Mouse (Mus musculus): ENCODE measurements around the gene Smarcb1. TPM values are rescaled to one million over a fixed set of nuclear protein-coding genes. Genes with fewer than 3 reads are reported as not detected.

Smarcb1 gene
- total RNA-seq, 2 experiments from 2014 or later, result 83.3 to 83.6 TPM

DNA sequence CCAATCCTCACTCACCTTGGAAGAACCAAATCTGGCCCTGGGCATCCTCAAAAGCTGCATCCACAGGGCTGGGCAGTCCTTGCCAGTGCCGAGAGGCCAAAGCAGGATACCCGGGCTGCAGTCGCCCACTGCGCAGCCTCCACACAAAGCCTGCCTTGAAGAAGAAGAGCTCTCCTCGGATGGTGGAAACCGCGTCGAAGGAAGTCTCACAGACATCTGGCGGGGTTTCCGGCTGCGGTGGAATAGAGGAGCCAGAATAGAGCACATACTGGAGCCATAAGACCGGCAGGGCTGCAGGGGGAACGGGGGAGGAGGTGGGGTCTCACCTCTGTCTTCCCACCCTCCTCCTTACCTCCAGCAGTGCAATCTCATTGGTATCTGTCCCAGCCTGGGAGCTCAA lies 5.0 kb upstream of the Smarcb1 start:
- no peak for DNase-seq (ENCODE audit: low spot score in 2 of 2)
- H3K27ac ChIP-seq, result no peak overlapping the region
- no peak for TF ChIP-seq CTCF (conservative IDR thresholded peaks at IDR 0.05)
- no peak overlapping the region for H3K4me3 ChIP-seq

DNA sequence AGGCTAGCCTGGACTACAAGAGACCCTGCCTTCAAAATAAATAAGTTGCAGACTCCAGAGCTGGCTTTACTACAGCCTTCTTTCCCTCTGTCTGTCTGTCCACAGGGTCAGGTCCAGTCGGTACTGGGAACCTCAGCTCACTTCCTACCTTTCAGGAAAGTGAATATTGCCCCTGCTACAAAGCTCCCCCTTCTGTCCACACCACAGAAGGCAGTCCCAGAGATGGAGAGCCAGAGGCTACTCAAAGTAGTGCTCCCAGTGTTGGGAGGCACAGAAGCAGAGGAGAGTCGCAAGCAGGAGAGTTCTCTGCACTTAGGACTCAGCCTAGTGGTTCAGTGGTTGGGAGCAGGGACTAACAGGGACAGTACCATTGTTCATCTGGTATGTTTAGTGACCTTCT lies 2.9 kb upstream of the Smarcb1 start:
- peak; percentile 63 for TF ChIP-seq CTCF (conservative IDR thresholded peaks at IDR 0.05)
- H3K4me3 ChIP-seq, result no peak overlapping the region
- DNase-seq (ENCODE audit: low spot score in 2 of 2), result no peak
- H3K27ac ChIP-seq, result no peak overlapping the region

DNA sequence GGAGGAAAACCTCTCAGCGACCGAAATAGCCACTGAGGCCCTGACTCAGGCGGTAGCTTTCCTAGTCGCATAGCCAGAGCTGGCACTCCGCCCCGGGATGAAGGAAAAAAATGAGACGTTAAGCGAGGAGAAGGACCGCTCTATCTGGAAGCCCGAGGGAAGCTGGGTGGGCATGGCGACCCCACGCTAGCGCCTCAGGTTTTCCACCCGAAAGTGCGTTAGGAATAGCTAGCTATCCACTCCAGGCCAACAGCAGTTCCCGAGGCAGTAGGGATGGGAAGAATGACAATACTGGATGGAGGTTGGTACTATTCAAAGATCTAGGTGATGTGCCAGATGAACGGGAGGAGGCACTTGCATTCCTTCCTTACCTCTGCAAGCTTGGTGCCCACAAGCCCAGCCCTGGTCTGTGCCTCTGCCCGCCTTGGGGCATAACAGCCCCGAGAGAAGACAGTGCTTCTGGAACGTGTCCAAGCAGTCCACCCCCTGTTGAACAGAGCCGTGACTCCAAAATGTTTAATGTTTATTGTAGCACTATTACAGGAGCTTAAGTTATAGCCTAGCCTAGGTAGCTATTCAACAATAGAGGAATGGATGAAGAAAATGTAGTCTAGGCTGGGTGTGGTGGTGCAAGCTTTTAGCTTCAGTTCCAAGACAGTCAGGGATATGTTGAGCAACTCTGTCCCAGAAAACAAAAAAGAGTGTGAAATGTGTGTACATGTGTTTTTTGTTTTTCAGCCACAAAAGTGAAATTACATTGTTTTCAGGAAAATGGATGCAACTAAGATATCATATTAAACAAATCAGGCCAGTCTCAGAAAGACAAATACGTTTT lies 526 bp upstream of the Smarcb1 start:
- no peak for DNase-seq (ENCODE audit: low spot score in 2 of 2)
- TF ChIP-seq CTCF (conservative IDR thresholded peaks at IDR 0.05), result no peak
- peak overlapping the region; percentile 100 for H3K4me3 ChIP-seq
- H3K27ac ChIP-seq, result peak overlapping the region; percentile 97

DNA sequence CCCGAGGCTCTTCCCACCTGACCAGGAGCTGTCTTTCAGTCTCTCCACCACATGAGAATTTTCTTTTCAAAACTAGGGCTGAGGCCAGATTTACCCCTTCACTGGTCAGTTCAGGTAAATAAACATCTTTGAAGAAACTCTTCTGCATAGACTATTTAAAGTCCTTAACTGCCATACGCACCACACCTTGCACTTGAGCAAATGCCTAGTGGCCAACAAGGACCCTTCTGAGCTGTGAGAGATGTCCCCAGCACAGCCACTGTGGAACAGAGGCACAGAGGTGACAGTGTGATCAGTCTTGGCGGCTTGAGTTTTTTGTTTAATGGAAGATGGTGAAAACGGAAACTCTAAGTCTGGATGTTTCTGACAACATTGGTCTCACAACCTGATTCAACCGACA lies 2.4 kb downstream of the Smarcb1 start:
- Histone ChIP-seq H3K27ac (no peak overlapping the region), H3K4me3 (no peak overlapping the region)
- TF ChIP-seq CTCF (conservative IDR thresholded peaks at IDR 0.05), result no peak
- no peak for DNase-seq (ENCODE audit: low spot score in 2 of 2)

DNA sequence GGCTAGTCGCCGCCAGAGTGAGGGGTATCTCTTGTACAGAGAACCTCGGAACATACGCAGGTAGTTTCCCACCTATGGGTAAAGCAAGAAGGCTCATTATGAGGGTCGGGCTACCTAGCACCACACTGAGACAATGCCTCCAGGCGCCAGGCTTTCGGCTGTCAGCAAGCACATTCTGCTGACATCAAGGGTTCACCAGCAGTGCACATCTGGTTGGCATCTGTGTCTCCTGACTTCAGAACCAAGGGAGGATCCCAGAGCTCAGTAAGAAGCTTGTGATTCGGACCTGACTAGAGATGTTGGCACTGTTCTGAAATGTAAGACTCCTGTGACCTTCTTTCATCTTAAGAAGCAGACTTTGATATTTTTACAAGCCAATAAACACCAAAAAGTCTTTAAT lies 4.6 kb downstream of the Smarcb1 start:
- no peak overlapping the region for H3K4me3 ChIP-seq
- H3K27ac ChIP-seq, result no peak overlapping the region
- no peak for TF ChIP-seq CTCF (conservative IDR thresholded peaks at IDR 0.05)
- no peak for DNase-seq (ENCODE audit: low spot score in 2 of 2)

DNA sequence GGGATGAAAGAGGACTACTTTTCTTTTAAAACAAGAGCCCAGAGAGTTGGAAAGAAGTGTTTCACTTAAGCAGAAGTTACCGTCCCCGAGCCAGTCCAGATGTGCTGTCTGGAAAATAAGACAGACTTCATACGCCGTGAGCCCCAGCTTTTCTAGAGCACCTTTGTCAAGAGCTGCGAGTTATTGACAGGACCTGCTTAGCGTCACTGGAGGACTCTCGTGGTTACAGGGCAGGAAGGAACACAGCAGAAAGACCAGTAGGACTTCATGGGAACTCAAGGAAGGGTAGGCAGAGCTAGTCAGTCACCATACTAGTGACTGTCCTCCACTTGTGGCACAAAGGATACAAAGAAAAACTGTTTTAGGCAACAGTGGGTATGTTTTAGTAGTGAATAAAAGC lies 5.9 kb downstream of the Smarcb1 start:
- H3K4me3 ChIP-seq, result no peak overlapping the region
- no peak overlapping the region for H3K27ac ChIP-seq
- DNase-seq (ENCODE audit: low spot score in 2 of 2), result no peak
- no peak for TF ChIP-seq CTCF (conservative IDR thresholded peaks at IDR 0.05)

DNA sequence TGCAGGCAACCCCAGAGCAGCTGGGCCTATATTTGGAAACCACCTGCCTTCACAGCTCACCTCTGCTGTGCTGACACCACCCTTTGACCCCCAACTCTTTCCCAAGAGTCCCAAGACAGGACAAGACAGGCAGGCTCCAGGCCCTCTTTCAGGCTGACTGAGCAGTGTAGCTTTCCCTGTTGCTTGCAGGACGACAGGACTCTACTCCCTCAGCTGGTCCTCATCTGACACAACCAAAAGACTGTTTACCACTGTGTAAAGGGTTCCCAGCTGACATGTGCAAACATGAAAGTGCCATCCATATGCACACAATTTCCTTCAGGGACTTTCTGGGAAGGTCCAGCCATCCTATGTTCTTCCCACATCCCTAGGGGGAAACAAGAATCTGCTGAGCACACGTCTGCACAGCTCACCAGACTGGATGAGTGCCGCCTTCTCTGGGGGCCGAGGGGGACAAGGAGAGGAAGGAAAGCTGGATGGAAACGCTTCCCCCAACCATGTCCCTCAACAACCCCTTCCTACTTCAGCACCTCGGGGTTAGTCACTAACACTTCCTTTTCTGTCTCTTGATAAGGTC lies 8.3 kb downstream of the Smarcb1 start:
- Histone ChIP-seq H3K4me3 (no peak overlapping the region), H3K27ac (no peak overlapping the region)
- DNase-seq (ENCODE audit: low spot score in 2 of 2), result no peak
- TF ChIP-seq CTCF (conservative IDR thresholded peaks at IDR 0.05), result no peak

DNA sequence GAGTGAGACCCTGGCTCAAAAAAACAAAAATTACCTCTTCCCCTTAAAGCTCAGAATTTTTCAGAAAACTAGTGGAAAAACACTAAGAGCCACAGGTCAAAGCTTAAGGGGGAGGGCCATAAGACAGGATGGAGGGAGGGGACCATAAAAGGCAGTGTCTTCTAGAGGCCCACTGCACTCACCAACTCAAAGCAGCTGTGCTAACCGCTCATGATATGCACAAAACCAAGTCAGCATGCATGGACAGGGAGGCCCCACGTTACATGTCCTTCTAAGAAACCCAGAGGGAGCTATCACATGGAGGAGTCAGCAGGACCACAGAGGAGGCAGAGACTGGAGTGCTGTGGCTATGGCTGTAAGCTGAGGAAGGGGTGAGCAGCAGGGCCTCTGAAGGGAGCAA lies 10.7 kb downstream of the Smarcb1 start:
- no peak for TF ChIP-seq CTCF (conservative IDR thresholded peaks at IDR 0.05)
- Histone ChIP-seq H3K27ac (no peak overlapping the region), H3K4me3 (no peak overlapping the region)
- DNase-seq (ENCODE audit: low spot score in 2 of 2), result no peak

DNA sequence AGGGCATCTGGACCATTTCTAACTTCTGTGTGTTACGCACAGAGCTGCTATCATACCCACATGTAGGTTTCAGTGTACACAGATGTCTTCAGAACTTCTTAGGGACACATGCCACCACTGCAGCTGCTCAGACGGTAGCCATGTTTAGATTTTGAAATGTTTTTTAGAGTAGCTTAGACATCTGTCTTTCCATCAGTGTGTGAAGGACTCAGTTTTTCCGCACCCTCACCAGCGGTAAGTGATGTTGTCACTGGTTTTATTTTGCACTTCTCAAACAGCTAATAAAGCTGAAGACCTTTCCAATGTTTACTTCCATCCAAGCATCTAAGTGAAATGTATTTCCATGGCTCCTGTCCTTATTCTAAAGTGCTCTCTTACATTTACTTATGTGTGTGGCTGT lies 14.5 kb downstream of the Smarcb1 start:
- no peak for DNase-seq (ENCODE audit: low spot score in 2 of 2)
- TF ChIP-seq CTCF (conservative IDR thresholded peaks at IDR 0.05), result no peak
- H3K4me3 ChIP-seq, result no peak overlapping the region
- H3K27ac ChIP-seq, result no peak overlapping the region

DNA sequence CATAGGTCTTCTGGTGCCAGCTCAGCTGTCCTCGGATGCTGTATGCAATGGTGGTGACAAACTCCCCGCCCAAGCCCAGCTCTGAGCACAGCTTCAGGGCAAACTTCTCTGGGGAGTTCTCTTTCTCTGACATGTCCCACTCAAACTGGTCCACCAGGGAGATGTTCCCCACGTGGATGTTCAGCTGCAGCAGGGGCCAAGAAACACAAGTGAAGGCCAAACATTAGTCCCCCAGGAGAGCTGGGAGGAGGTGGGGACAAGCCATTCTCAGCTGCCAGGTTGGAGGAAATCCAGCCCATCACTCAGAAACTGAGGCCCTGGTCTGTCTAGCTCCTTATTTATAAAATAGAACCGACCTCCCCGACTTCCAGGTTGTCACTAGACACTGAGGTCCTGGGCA lies 17.0 kb downstream of the Smarcb1 start:
- no peak overlapping the region for H3K27ac ChIP-seq
- DNase-seq (ENCODE audit: low spot score in 2 of 2), result no peak
- no peak overlapping the region for H3K4me3 ChIP-seq
- TF ChIP-seq CTCF (conservative IDR thresholded peaks at IDR 0.05), result no peak

DNA sequence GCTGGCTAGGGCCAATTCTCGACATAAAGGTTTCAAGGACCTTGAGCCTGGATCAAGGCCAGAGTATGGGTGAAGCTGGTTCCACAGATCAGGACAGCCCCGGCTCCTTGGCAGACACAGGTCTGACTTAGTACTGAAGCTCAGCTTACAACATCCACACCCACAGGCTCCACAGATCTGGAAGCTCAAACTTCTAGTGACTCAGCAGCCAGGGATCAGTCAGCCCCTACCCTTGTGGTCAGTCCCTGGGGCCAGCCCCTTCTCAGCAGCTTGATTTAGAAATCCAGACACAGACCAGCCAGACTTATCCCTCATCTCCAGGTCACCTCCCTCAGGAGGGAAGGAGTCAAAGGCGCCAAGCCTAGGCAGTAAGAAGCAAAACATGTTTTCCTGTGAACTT lies 22.6 kb downstream of the Smarcb1 start:
- TF ChIP-seq CTCF (conservative IDR thresholded peaks at IDR 0.05), result no peak
- DNase-seq (ENCODE audit: low spot score in 2 of 2), result no peak
- no peak overlapping the region for H3K4me3 ChIP-seq
- peak overlapping the region; percentile 51 for H3K27ac ChIP-seq

DNA sequence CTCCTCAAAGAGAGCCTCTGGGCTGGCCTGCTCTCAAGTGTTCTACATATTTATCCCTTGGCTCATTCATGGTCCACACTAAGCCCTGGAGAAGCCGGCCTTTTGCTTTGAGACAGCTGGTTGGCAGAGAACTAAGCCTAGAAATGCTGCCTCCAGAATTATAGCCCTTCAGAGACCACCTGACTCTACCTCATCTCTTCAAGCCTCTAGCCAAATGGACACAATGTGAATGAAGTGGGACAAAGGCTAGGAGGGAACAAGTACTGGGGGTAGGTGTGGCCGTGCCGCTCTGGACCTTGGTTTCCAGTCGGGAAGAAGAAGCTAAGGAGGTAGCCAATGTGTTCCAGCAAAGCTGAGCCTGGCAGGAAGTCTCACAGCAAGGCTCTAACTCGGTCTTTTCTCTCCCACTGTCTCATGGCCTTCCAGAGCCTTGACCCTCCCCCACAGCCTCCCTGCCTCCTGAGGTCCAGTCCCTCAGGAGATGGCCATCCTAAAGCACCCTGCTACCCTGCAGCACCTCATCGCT lies 23.3 kb downstream of the Smarcb1 start:
- TF ChIP-seq CTCF (conservative IDR thresholded peaks at IDR 0.05), result no peak
- H3K4me3 ChIP-seq, result no peak overlapping the region
- no peak for DNase-seq (ENCODE audit: low spot score in 2 of 2)
- peak overlapping the region; percentile 51 for H3K27ac ChIP-seq

DNA sequence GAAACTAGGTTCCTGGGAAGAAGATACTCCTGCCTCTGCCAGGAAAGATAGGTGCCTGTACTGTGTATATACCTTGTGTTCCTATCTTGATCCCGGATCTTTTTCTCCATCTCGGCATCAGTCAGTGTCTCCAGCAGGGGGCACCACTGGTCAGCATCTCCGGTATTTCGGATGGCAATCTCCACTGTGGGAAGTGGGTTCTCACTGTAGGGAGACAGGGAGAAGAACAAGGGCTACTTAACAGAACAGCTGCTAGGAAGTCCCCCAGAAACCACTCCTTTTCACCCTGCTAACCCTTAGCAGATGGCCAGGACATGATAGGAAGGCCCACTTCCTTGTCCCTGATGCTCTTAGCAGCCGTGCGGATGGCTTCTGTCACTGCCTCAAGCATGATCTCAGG lies 24.0 kb downstream of the Smarcb1 start:
- DNase-seq (ENCODE audit: low spot score in 2 of 2), result peak; percentile 72 to 78
- peak; percentile 87 for TF ChIP-seq CTCF (conservative IDR thresholded peaks at IDR 0.05)
- H3K4me3 ChIP-seq, result no peak overlapping the region
- H3K27ac ChIP-seq, result peak overlapping the region; percentile 51; the same call in 1 of the 2 replicates

DNA sequence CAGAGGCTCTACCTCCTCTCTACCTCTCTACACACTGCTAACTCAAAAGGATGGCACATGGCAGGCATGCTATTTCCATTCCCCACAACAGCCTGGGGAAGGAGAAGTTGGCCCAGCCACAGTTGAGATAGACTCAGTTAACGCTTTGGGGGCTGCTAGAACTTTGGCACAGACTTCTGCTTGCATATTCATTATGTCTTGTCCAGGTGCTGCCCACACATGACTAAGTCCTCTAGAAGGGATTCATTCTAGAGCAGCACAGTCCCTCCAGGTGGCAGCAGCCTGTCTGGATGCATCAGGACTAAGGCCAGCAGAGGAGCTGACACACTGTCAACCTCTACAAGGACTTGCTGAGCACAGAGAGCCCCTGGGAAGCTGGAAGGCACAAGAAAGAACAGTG lies 25.2 kb downstream of the Smarcb1 start:
- peak; percentile 45 to 46 for DNase-seq (ENCODE audit: low spot score in 2 of 2)
- peak overlapping the region; percentile 62 for H3K27ac ChIP-seq
- H3K4me3 ChIP-seq, result no peak overlapping the region
- TF ChIP-seq CTCF (conservative IDR thresholded peaks at IDR 0.05), result no peak
